24 mouse cellular contexts compared by ENCODE assay signal in genomic region chr15:97592786-97593185, GRCm38 (mm10).
DNase-seq lines count a peak whose midpoint lies in the region; TF ChIP-seq lines count a peak whose summit lies in the region.
"Had no signal": no experiment of that assay in that cellular context is flagged by ENCODE, and none has a peak within 500 bp of the region (broad histone marks: within the 10 kb centered on the region; RNA-seq: fewer than 3 reads in every experiment).

No protein-coding gene starts in this region.

- in situ Hi-C loops in ES-E14 (cut with MboI; ENCODE audit: low sequenced_read_pairs in 2 of 2, unreplicated experiment in 2 of 2), result no loop called here

- H3K9me3 ChIP-seq in E14TG2a.4 (ENCODE audit: low read length), result no peaks in the 10 kb centered on the region
- no peaks in the 10 kb centered on the region for H3K9me3 ChIP-seq in ES-E14 (ENCODE audit: control insufficient read depth, insufficient read depth, low read depth, low read length)
- H3K9me3 ChIP-seq: embryonic facial prominence, embryonic 12.5 days; embryonic facial prominence, embryonic 15.5 days; heart, embryonic 13.5 days had no signal

- intact Hi-C loops in gastrocnemius, adult 2 months (cut with DNase I), result no loop called here

- H3K9ac ChIP-seq in ES-E14 (ENCODE audit: insufficient read depth, low read depth, low read length, poor library complexity, severe bottlenecking), result peak overlapping the region; percentile 38; the same call in 1 of the 2 replicates
- H3K9ac ChIP-seq: embryonic facial prominence, embryonic 12.5 days; embryonic facial prominence, embryonic 15.5 days; forebrain, postnatal 0 days; heart, embryonic 13.5 days; hindbrain, embryonic 14.5 days had no signal

- no peaks in the 10 kb centered on the region for H3K27me3 ChIP-seq in E14TG2a.4 (ENCODE audit: insufficient read depth, low read length)
- H3K27me3 ChIP-seq: embryonic facial prominence, embryonic 12.5 days; embryonic facial prominence, embryonic 15.5 days; heart, embryonic 13.5 days; Patski had no signal

- TF ChIP-seq CTCF in gastrocnemius, adult 2 months (IDR thresholded peaks at IDR 0.05), result no peak
- TF ChIP-seq CTCF in E14TG2a.4 (conservative IDR thresholded peaks at IDR 0.05; ENCODE audit: low read length), result no peak

- H3K4me1 ChIP-seq in E14TG2a.4 (replicated peaks; ENCODE audit: low read depth, low read length), result peaks cover 90% of the 10 kb centered on the region
- peaks cover 45 to 55% of the 10 kb centered on the region in 2 experiments for H3K4me1 ChIP-seq in ES-E14 (ENCODE audit: control insufficient read depth in 2 of 2, insufficient read depth in 2 of 2, low read length in 2 of 2, poor library complexity in 1 of 2)
- H3K4me1 ChIP-seq in brown adipose tissue, adult 24 weeks (ENCODE audit: control insufficient read depth, insufficient read depth, insufficient read length, low read length), result peaks cover 31% of the 10 kb centered on the region
- H3K4me1 ChIP-seq: embryonic facial prominence, embryonic 15.5 days had no signal

- H3K27ac ChIP-seq in gastrocnemius, adult 2 months, result peak overlapping the region; percentile 62; the same call in 1 of the 2 replicates
- H3K27ac ChIP-seq in ES-E14 (ENCODE audit: insufficient read depth, low read depth, low read length, poor library complexity, severe bottlenecking), result peak overlapping the region; percentile 100
- H3K27ac ChIP-seq in brown adipose tissue, adult 24 weeks (replicated peaks; ENCODE audit: low read depth, low read length), result peak overlapping the region; percentile 70; the same call in 1 of the 2 replicates
- H3K27ac ChIP-seq: embryonic facial prominence, embryonic 12.5 days; embryonic facial prominence, embryonic 15.5 days; hindbrain, embryonic 14.5 days; hindbrain, postnatal 0 days had no signal

- no peak for DNase-seq in gastrocnemius, adult 2 months
- DNase-seq in gastrocnemius, adult 18-20 months (ENCODE audit: low spot score), result no peak
- no peak for DNase-seq in ES-E14 (ENCODE audit: low read depth, low spot score)
- DNase-seq in spleen, postnatal 14 days (ENCODE audit: low spot score in 2 of 2), result no peak
- DNase-seq in heart, adult 11 months, result no peak
- DNase-seq: adrenal gland, adult 8-10 months; adrenal gland, postnatal 25 days; cerebellum, adult 18-20 months; cerebellum, adult 9-10 months; cerebellum, postnatal 14 days; forebrain, postnatal 0 days; gastrocnemius, postnatal 10 days; gastrocnemius, postnatal 36 days; heart, postnatal 14 days; heart, postnatal 4 days had no signal

- no peaks in the 10 kb centered on the region for H3K36me3 ChIP-seq in E14TG2a.4 (ENCODE audit: insufficient read depth, low read length)
- no peaks in the 10 kb centered on the region for H3K36me3 ChIP-seq in ES-E14 (ENCODE audit: control insufficient read depth, insufficient read depth, low read length, poor library complexity, severe bottlenecking)
- H3K36me3 ChIP-seq: embryonic facial prominence, embryonic 12.5 days; embryonic facial prominence, embryonic 15.5 days; G1E; heart, embryonic 13.5 days had no signal

- H3K4me3 ChIP-seq in gastrocnemius, adult 2 months, result no peak overlapping the region
- H3K4me3 ChIP-seq in E14TG2a.4 (replicated peaks; ENCODE audit: low read length) (peak overlapping the region; percentile 53), ES-E14 (ENCODE audit: insufficient read depth in 1 of 2, low read depth in 1 of 2, low read length in 2 of 2, poor library complexity in 1 of 2, severe bottlenecking in 1 of 2) (peak overlapping the region in 1 of 2 experiments; percentile 38; a peak in 3 of 4 replicates)
- H3K4me3 ChIP-seq in brown adipose tissue, adult 24 weeks (ENCODE audit: insufficient read depth, low read depth, low read length), result no peak overlapping the region
- H3K4me3 ChIP-seq: embryonic facial prominence, embryonic 12.5 days; embryonic facial prominence, embryonic 15.5 days; heart, embryonic 13.5 days had no signal

TF ChIP-seq in ES-E14, 5 proteins besides CTCF, POLR2A, EP300 and RAD21:
- TF ChIP-seq MAFK (IDR thresholded peaks at IDR 0.05; ENCODE audit: insufficient read depth, low read depth, low read length) (no peak), CHD2 (IDR thresholded peaks at IDR 0.05; ENCODE audit: low read depth, low read length) (no peak), HCFC1 (IDR thresholded peaks at IDR 0.05; ENCODE audit: borderline replicate concordance, insufficient read depth, low read length) (no peak), ZC3H11A (IDR thresholded peaks at IDR 0.05; ENCODE audit: borderline replicate concordance, low read depth, low read length) (no peak), ZNF384 (IDR thresholded peaks at IDR 0.05; ENCODE audit: low read depth, low read length) (no peak)
